Mouse (Mus musculus) urinary bladder, postnatal 4 days (tissue): ENCODE data around the gene Golim4.

Experiments
- DNase-seq, 2 experiments: peaks; one replicate each; pipeline ENCODE4 v3.0.0; 2021 to 2022; ENCODE audit warnings: low spot score in 2 of 2

The Golim4 gene

GRCm38 (mm10) chr3:75925123-75925522 is 31.6 kb downstream of the Golim4 start:
- no peak for DNase-seq

- DNase-seq, result no peak
Measured at GRCm38 (mm10) chr3:75917770-75918503, 38.8 kb downstream of the Golim4 start.

GRCm38 (mm10) chr3:75912786-75913185 is 44.0 kb downstream of the Golim4 start:
- no peak for DNase-seq

- DNase-seq, result no peak
Measured at GRCm38 (mm10) chr3:75910768-75911167, 46.0 kb downstream of the Golim4 start.

- DNase-seq, result no peak
Measured at GRCm38 (mm10) chr3:75910257-75910656, 46.5 kb downstream of the Golim4 start.

GRCm38 (mm10) chr3:75901903-75902598 is 54.7 kb downstream of the Golim4 start:
- DNase-seq, result no peak

GRCm38 (mm10) chr3:75895075-75895474 is 61.7 kb downstream of the Golim4 start:
- DNase-seq, result no peak

GRCm38 (mm10) chr3:75891581-75891980 is 65.2 kb downstream of the Golim4 start:
- DNase-seq, result no peak

- no peak for DNase-seq
Measured at GRCm38 (mm10) chr3:75889323-75889722, 67.4 kb downstream of the Golim4 start.

GRCm38 (mm10) chr3:75881582-75881981 is 75.2 kb downstream of the Golim4 start:
- DNase-seq, result no peak

- DNase-seq, result no peak
Measured at GRCm38 (mm10) chr3:75879269-75879668, 77.5 kb downstream of the Golim4 start.

- no peak for DNase-seq
Measured at GRCm38 (mm10) chr3:75868886-75869285, 87.9 kb downstream of the Golim4 start.

GRCm38 (mm10) chr3:75864203-75864602 is 92.5 kb downstream of the Golim4 start:
- no peak for DNase-seq

GRCm38 (mm10) chr3:75861677-75862076 is 95.1 kb downstream of the Golim4 start:
- no peak for DNase-seq

- peak; percentile 57 to 64 for DNase-seq
Measured at GRCm38 (mm10) chr3:75860760-75861159, 96.0 kb downstream of the Golim4 start.

GRCm38 (mm10) chr3:75835286-75835967 is 121.3 kb downstream of the Golim4 start:
- DNase-seq, result no peak

- DNase-seq, result no peak
Measured at GRCm38 (mm10) chr3:75834827-75835226, 121.9 kb downstream of the Golim4 start.
